Mouse (Mus musculus): Measurements from ENCODE around the gene Grm2. TPM values are rescaled to one million over a fixed set of nuclear protein-coding genes. Genes with fewer than 3 reads are reported as not detected.

The Grm2 gene
- polyA plus RNA-seq (2012; rRNA removed): 54.7 and 61.4 TPM in 2 replicates

- TF ChIP-seq CTCF (IDR thresholded peaks at IDR 0.05; ENCODE audit: extremely low read depth, insufficient read depth, low read length): no peak
- no peak for TF ChIP-seq POLR2A (IDR thresholded peaks at IDR 0.05; ENCODE audit: extremely low read depth, insufficient read depth, low read length)
- peaks cover 9% of the 10 kb centered on the region for H3K4me1 ChIP-seq (ENCODE audit: control insufficient read depth, insufficient read depth, low read length)
- peak within 1 kb of the TSS; percentile 60 for H3K4me3 ChIP-seq (ENCODE audit: insufficient read depth, low read length)
- H3K27ac ChIP-seq (ENCODE audit: insufficient read depth, low read length): peak within 1 kb of the TSS; percentile 38
Observed at GRCm38 (mm10) chr9:106655884-106656720, at the start of gene Grm2. Gene Grm2 (minus strand): TSS chr9:106656082.

GRCm38 (mm10) chr9:106692973-106693481, 37.1 kb upstream of the Grm2 start:
- TF ChIP-seq CTCF (IDR thresholded peaks at IDR 0.05; ENCODE audit: extremely low read depth, insufficient read depth, low read length): no peak
- TF ChIP-seq POLR2A (IDR thresholded peaks at IDR 0.05; ENCODE audit: extremely low read depth, insufficient read depth, low read length): no peak
- Histone ChIP-seq H3K4me3 (ENCODE audit: insufficient read depth, low read length) (no peak overlapping the region), H3K4me1 (ENCODE audit: control insufficient read depth, insufficient read depth, low read length) (no peaks in the 10 kb centered on the region), H3K27ac (ENCODE audit: insufficient read depth, low read length) (no peak overlapping the region)

- Histone ChIP-seq H3K27ac (ENCODE audit: insufficient read depth, low read length) (no peak overlapping the region), H3K4me3 (ENCODE audit: insufficient read depth, low read length) (no peak overlapping the region), H3K4me1 (ENCODE audit: control insufficient read depth, insufficient read depth, low read length) (peaks cover 3% of the 10 kb centered on the region; the same call in 1 of the 2 replicates)
- no peak for TF ChIP-seq CTCF (IDR thresholded peaks at IDR 0.05; ENCODE audit: extremely low read depth, insufficient read depth, low read length)
- no peak for TF ChIP-seq POLR2A (IDR thresholded peaks at IDR 0.05; ENCODE audit: extremely low read depth, insufficient read depth, low read length)
Observed at GRCm38 (mm10) chr9:106688834-106689233, 33.0 kb upstream of the Grm2 start.

- Histone ChIP-seq H3K27ac (ENCODE audit: insufficient read depth, low read length) (no peak overlapping the region), H3K4me1 (ENCODE audit: control insufficient read depth, insufficient read depth, low read length) (peaks cover 3% of the 10 kb centered on the region; the same call in 1 of the 2 replicates), H3K4me3 (ENCODE audit: insufficient read depth, low read length) (no peak overlapping the region)
- TF ChIP-seq CTCF (IDR thresholded peaks at IDR 0.05; ENCODE audit: extremely low read depth, insufficient read depth, low read length) (peak; percentile 81), POLR2A (IDR thresholded peaks at IDR 0.05; ENCODE audit: extremely low read depth, insufficient read depth, low read length) (no peak)
Observed at GRCm38 (mm10) chr9:106686983-106687650, 31.2 kb upstream of the Grm2 start.

- TF ChIP-seq CTCF (IDR thresholded peaks at IDR 0.05; ENCODE audit: extremely low read depth, insufficient read depth, low read length) (no peak), POLR2A (IDR thresholded peaks at IDR 0.05; ENCODE audit: extremely low read depth, insufficient read depth, low read length) (peak; percentile 70; the same call in 1 of the 2 replicates)
- Histone ChIP-seq H3K27ac (ENCODE audit: insufficient read depth, low read length) (peak within 1 kb of the TSS; percentile 30; the same call in 1 of the 2 replicates), H3K4me3 (ENCODE audit: insufficient read depth, low read length) (peak within 1 kb of the TSS; percentile 96), H3K4me1 (ENCODE audit: control insufficient read depth, insufficient read depth, low read length) (peaks cover 6% of the 10 kb centered on the region; the same call in 1 of the 2 replicates)
Observed at GRCm38 (mm10) chr9:106685249-106686101, 29.6 kb upstream of the Grm2 start, which contains the start of gene Tex264. Gene Tex264 (minus strand): TSS chr9:106685927.

GRCm38 (mm10) chr9:106684918-106685248, 29.0 kb upstream of the Grm2 start:
- Histone ChIP-seq H3K27ac (ENCODE audit: insufficient read depth, low read length) (peak overlapping the region; percentile 30; the same call in 1 of the 2 replicates), H3K4me1 (ENCODE audit: control insufficient read depth, insufficient read depth, low read length) (peaks cover 6% of the 10 kb centered on the region; the same call in 1 of the 2 replicates), H3K4me3 (ENCODE audit: insufficient read depth, low read length) (peak overlapping the region; percentile 96)
- TF ChIP-seq POLR2A (IDR thresholded peaks at IDR 0.05; ENCODE audit: extremely low read depth, insufficient read depth, low read length) (no peak), CTCF (IDR thresholded peaks at IDR 0.05; ENCODE audit: extremely low read depth, insufficient read depth, low read length) (no peak)

- peak overlapping the region; percentile 96 for H3K4me3 ChIP-seq (ENCODE audit: insufficient read depth, low read length)
- no peak overlapping the region for H3K27ac ChIP-seq (ENCODE audit: insufficient read depth, low read length)
- peaks cover 6% of the 10 kb centered on the region; the same call in 1 of the 2 replicates for H3K4me1 ChIP-seq (ENCODE audit: control insufficient read depth, insufficient read depth, low read length)
- no peak for TF ChIP-seq POLR2A (IDR thresholded peaks at IDR 0.05; ENCODE audit: extremely low read depth, insufficient read depth, low read length)
- TF ChIP-seq CTCF (IDR thresholded peaks at IDR 0.05; ENCODE audit: extremely low read depth, insufficient read depth, low read length): no peak
Observed at GRCm38 (mm10) chr9:106684093-106684872, 28.4 kb upstream of the Grm2 start.

- Histone ChIP-seq H3K4me3 (ENCODE audit: insufficient read depth, low read length) (no peak overlapping the region), H3K27ac (ENCODE audit: insufficient read depth, low read length) (no peak overlapping the region), H3K4me1 (ENCODE audit: control insufficient read depth, insufficient read depth, low read length) (peaks cover 7% of the 10 kb centered on the region; the same call in 1 of the 2 replicates)
- TF ChIP-seq CTCF (IDR thresholded peaks at IDR 0.05; ENCODE audit: extremely low read depth, insufficient read depth, low read length): no peak
- TF ChIP-seq POLR2A (IDR thresholded peaks at IDR 0.05; ENCODE audit: extremely low read depth, insufficient read depth, low read length): no peak
Observed at GRCm38 (mm10) chr9:106681026-106681425, 25.1 kb upstream of the Grm2 start.
